In genomic region chr11:30838793-30839192, GRCm38 (mm10) we compare ENCODE assay signal across 28 mouse cellular contexts. TPM values are rescaled to one million over a fixed set of nuclear protein-coding genes. Genes with fewer than 3 reads are reported as not detected.
"Had no signal": no experiment of that assay in that cellular context is flagged by ENCODE, and none has a peak within 500 bp of the region (broad histone marks: within the 10 kb centered on the region; RNA-seq: fewer than 3 reads in every experiment).

No protein-coding gene starts in this region.

- ATAC-seq: forebrain, embryonic 13.5 days; forebrain, embryonic 14.5 days; forebrain, embryonic 15.5 days; forebrain, embryonic 16.5 days; forebrain, postnatal 0 days had no signal

- H3K4me3 ChIP-seq: embryonic facial prominence, embryonic 10.5 days; embryonic facial prominence, embryonic 12.5 days; embryonic facial prominence, embryonic 13.5 days; embryonic facial prominence, embryonic 15.5 days; erythroblast, embryonic 14.5 days; forebrain, embryonic 10.5 days; forebrain, embryonic 12.5 days; forebrain, embryonic 13.5 days; forebrain, embryonic 15.5 days; gastrocnemius, adult 2 months; heart, adult 2 months; heart, embryonic 10.5 days had no signal

- H3K9ac ChIP-seq: embryonic facial prominence, embryonic 12.5 days; embryonic facial prominence, embryonic 13.5 days; embryonic facial prominence, embryonic 15.5 days; forebrain, embryonic 12.5 days; forebrain, embryonic 13.5 days; forebrain, embryonic 15.5 days; forebrain, postnatal 0 days had no signal

- H3K27ac ChIP-seq: embryonic facial prominence, embryonic 10.5 days; embryonic facial prominence, embryonic 12.5 days; embryonic facial prominence, embryonic 13.5 days; embryonic facial prominence, embryonic 15.5 days; forebrain, embryonic 10.5 days; forebrain, embryonic 12.5 days; forebrain, embryonic 13.5 days; forebrain, embryonic 15.5 days; gastrocnemius, adult 2 months; heart, adult 2 months; heart, embryonic 10.5 days had no signal

- DNase-seq: cerebellum, postnatal 10 days; cerebellum, postnatal 14 days; cerebellum, postnatal 25 days; cerebellum, postnatal 36 days; embryo, embryonic 11 days; forebrain, postnatal 0 days; gastrocnemius, adult 2 months; gastrocnemius, postnatal 10 days; gastrocnemius, postnatal 14 days; gastrocnemius, postnatal 25 days; gastrocnemius, postnatal 36 days; heart, adult 11 months; heart, adult 18-20 months; heart, adult 2 months had no signal

- H3K4me1 ChIP-seq: embryonic facial prominence, embryonic 10.5 days; embryonic facial prominence, embryonic 12.5 days; embryonic facial prominence, embryonic 13.5 days; embryonic facial prominence, embryonic 15.5 days; forebrain, embryonic 10.5 days; forebrain, embryonic 12.5 days; forebrain, embryonic 13.5 days; forebrain, embryonic 15.5 days; heart, embryonic 10.5 days had no signal

- H3K27me3 ChIP-seq: embryonic facial prominence, embryonic 12.5 days; embryonic facial prominence, embryonic 13.5 days; embryonic facial prominence, embryonic 15.5 days; forebrain, embryonic 12.5 days; forebrain, embryonic 13.5 days; forebrain, embryonic 15.5 days had no signal

- H3K9me3 ChIP-seq: embryonic facial prominence, embryonic 10.5 days; embryonic facial prominence, embryonic 12.5 days; embryonic facial prominence, embryonic 13.5 days; embryonic facial prominence, embryonic 15.5 days; forebrain, embryonic 10.5 days; forebrain, embryonic 12.5 days; forebrain, embryonic 13.5 days; forebrain, embryonic 15.5 days; heart, embryonic 10.5 days had no signal

RNA-seq across cellular contexts. Expression of gene Gpr75, which starts 46.4 kb away (rescaled TPM):
- total RNA-seq: common myeloid progenitor, adult 5-6 weeks; granulocyte monocyte progenitor cell, adult 5-6 weeks; heart, adult 18-20 months had no signal
- polyA plus RNA-seq: erythroblast, embryonic 14.5 days had no signal
